Mouse (Mus musculus): ENCODE measurements around the gene Mtch1. TPM values are rescaled to one million over a fixed set of nuclear protein-coding genes. Genes with fewer than 3 reads are reported as not detected.

Gene Mtch1
- polyA plus RNA-seq, 1 experiment from 2014 or later: 316 TPM

DNA sequence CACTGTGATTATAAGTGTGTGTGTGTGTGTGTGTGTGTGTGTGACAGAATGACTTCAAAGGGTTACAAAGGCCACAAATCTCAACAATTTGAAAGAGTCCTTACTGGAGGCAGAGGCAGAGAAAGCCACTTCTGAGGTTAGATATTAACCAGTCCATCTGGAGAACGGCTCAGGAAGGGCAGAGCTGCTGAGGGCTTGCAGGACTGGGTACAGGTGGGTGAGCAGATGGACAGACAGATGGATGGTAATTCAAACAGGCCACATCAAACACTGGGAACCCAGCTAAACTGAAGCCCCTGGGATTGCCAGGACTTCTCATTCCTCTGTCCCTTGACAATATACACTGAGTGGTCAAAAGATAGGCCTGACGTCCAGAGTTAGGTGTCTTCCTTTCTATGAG is 1.3 kb upstream of the Mtch1 start:
- WGBS: 61% methylated on average over 2 of the region's 2 CpGs
- Histone ChIP-seq H3K27ac (ENCODE audit: low read length) (peak overlapping the region; percentile 98), H3K4me1 (ENCODE audit: insufficient read depth, low read length) (peaks cover 23% of the 10 kb centered on the region), H3K9ac (replicated peaks; ENCODE audit: low read length) (no peak overlapping the region), H3K4me2 (replicated peaks; ENCODE audit: low read depth, low read length) (no peak overlapping the region), H3K9me3 (ENCODE audit: low read length) (no peaks in the 10 kb centered on the region), H3K36me3 (ENCODE audit: insufficient read depth, low read length) (no peaks in the 10 kb centered on the region), H3K4me3 (ENCODE audit: low read length) (no peak overlapping the region), H3K27me3 (ENCODE audit: insufficient read depth, low read length) (no peaks in the 10 kb centered on the region)
- ATAC-seq (ENCODE audit: low FRiP score, low TSS enrichment): no peak

DNA sequence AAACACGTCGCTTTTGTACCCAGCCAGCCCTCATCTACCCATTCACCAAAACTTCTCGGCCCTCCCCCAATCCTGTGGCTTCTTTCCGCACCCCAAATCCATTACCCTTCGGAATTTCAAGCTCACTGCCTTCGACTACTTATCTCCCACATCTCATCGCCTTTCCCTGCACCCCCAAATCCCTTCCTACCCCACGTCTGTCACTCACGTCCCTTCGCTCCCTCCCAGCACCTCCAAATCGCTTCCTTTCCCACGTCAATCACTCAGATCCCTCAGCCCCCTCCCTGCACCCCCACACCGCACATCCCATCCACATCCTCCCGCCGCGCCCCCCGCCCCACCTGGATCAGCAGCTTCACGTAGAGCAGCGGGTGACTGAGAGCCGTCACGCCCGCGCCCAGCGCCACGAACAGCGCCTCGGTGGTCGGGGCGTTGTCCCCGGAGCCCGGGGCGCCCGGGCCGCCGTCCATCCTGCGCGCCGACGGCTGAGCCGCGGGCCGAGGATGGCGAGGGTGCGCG is 549 bp downstream of the Mtch1 start:
- H3K4me3 ChIP-seq (ENCODE audit: low read length): peak overlapping the region; percentile 88
- H3K9me3 ChIP-seq (ENCODE audit: low read length): no peaks in the 10 kb centered on the region
- peak overlapping the region; percentile 68 for H3K4me2 ChIP-seq (replicated peaks; ENCODE audit: low read depth, low read length)
- whole genome bisulfite sequencing: under 1% methylated on average over 44 of the region's 45 CpGs
- ATAC-seq (ENCODE audit: low FRiP score, low TSS enrichment): no peak
- peak overlapping the region; percentile 94 for H3K9ac ChIP-seq (replicated peaks; ENCODE audit: low read length)
- peak overlapping the region; percentile 98 for H3K27ac ChIP-seq (ENCODE audit: low read length)
- no peaks in the 10 kb centered on the region for H3K27me3 ChIP-seq (ENCODE audit: insufficient read depth, low read length)
- H3K36me3 ChIP-seq (ENCODE audit: insufficient read depth, low read length): 0 out of 2 replicates have a peak, but pooled peaks cover 4% of the 10 kb centered on the region
- peaks cover 32% of the 10 kb centered on the region for H3K4me1 ChIP-seq (ENCODE audit: insufficient read depth, low read length)

DNA sequence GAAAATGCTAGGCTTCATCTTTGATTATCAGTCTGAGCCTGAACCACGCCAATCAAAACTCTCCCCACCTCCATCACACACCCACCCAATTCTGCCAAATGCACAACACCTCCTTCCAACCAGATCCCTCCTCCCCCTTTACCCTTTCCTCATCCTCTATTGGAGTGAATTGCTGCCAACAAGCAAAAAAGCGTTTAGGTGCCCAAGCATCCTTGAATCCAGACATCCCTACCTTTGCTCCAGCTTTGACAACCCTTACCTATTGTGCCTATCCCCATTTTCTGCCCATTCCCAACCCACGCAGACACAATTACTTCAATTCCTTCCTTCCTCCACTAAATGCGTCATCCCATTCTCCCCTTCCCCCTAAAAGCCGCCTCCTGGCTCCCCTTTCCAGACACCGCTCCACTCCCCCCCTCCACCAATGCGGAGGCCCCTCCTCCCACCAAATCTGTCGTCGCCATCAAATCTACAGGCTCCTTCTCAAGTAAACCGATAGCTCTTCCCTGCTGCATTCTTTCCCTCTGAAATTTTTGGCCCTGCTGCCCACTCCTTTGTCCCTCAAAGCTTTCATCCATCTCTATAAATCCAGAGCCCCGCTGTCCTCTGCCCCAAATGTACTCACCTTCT is 1.1 kb downstream of the Mtch1 start:
- peak overlapping the region; percentile 88 for H3K4me3 ChIP-seq (ENCODE audit: low read length)
- H3K9ac ChIP-seq (replicated peaks; ENCODE audit: low read length): peak overlapping the region; percentile 94
- no peak for ATAC-seq (ENCODE audit: low FRiP score, low TSS enrichment)
- no peaks in the 10 kb centered on the region for H3K9me3 ChIP-seq (ENCODE audit: low read length)
- H3K4me2 ChIP-seq (replicated peaks; ENCODE audit: low read depth, low read length): peak overlapping the region; percentile 68
- H3K27ac ChIP-seq (ENCODE audit: low read length): peak overlapping the region; percentile 98
- H3K27me3 ChIP-seq (ENCODE audit: insufficient read depth, low read length): no peaks in the 10 kb centered on the region
- H3K36me3 ChIP-seq (ENCODE audit: insufficient read depth, low read length): 0 out of 2 replicates have a peak, but pooled peaks cover 4% of the 10 kb centered on the region
- WGBS: 5% methylated on average over 11 of the region's 11 CpGs
- H3K4me1 ChIP-seq (ENCODE audit: insufficient read depth, low read length): peaks cover 38% of the 10 kb centered on the region

DNA sequence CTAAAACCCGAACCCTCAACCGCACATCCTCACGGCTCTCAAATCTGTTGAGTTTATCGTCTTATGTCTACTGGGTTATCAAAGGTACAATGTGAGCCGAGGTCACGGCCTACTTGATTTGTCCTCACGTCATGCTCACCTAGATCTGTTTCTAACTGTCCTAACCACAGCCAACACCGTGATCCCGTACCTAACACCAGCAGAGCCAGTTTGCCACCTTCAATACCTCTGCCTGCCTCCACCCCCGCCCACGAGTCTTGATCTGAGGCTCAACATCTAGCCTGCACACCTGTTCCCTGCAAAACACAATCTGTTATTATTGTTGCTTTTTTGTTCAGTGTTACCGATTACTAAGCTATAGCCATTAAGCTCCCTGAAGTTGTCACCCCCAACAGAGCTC is 2.5 kb downstream of the Mtch1 start:
- no peak for ATAC-seq (ENCODE audit: low FRiP score, low TSS enrichment)
- WGBS: 94% methylated on average over 12 of the region's 12 CpGs
- H3K9ac ChIP-seq (replicated peaks; ENCODE audit: low read length): no peak overlapping the region
- H3K27ac ChIP-seq (ENCODE audit: low read length): no peak overlapping the region
- H3K4me3 ChIP-seq (ENCODE audit: low read length): no peak overlapping the region
- H3K9me3 ChIP-seq (ENCODE audit: low read length): no peaks in the 10 kb centered on the region
- H3K36me3 ChIP-seq (ENCODE audit: insufficient read depth, low read length): 0 out of 2 replicates have a peak, but pooled peaks cover 4% of the 10 kb centered on the region
- H3K4me1 ChIP-seq (ENCODE audit: insufficient read depth, low read length): peaks cover 51% of the 10 kb centered on the region
- H3K27me3 ChIP-seq (ENCODE audit: insufficient read depth, low read length): no peaks in the 10 kb centered on the region
- no peak overlapping the region for H3K4me2 ChIP-seq (replicated peaks; ENCODE audit: low read depth, low read length)

DNA sequence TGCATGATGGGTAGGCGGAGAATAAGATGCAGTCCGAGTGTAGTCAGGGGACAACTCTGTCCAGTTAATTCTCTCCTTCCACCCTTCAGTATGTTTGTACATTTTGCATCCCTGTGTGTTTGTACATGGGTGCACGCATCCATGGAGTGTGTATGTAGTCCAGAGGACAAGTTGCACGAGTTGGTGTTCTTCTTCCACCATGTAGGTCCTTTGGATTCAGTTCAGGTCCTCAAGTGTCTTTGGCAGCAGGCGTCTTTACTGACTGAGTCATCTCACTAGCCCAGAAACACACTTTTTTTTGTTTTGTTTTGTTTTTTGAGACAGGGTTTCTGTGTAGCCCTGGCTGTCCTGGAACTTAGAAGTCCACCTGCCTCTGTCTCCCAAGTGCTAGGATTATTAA is 4.5 kb downstream of the Mtch1 start:
- Histone ChIP-seq H3K4me3 (ENCODE audit: low read length) (no peak overlapping the region), H3K4me1 (ENCODE audit: insufficient read depth, low read length) (peaks cover 56% of the 10 kb centered on the region), H3K27ac (ENCODE audit: low read length) (no peak overlapping the region), H3K36me3 (ENCODE audit: insufficient read depth, low read length) (peaks cover 24% of the 10 kb centered on the region), H3K9ac (replicated peaks; ENCODE audit: low read length) (no peak overlapping the region), H3K4me2 (replicated peaks; ENCODE audit: low read depth, low read length) (no peak overlapping the region), H3K9me3 (ENCODE audit: low read length) (no peaks in the 10 kb centered on the region), H3K27me3 (ENCODE audit: insufficient read depth, low read length) (no peaks in the 10 kb centered on the region)
- WGBS: 83% methylated on average over 5 of the region's 5 CpGs
- ATAC-seq (ENCODE audit: low FRiP score, low TSS enrichment): no peak

DNA sequence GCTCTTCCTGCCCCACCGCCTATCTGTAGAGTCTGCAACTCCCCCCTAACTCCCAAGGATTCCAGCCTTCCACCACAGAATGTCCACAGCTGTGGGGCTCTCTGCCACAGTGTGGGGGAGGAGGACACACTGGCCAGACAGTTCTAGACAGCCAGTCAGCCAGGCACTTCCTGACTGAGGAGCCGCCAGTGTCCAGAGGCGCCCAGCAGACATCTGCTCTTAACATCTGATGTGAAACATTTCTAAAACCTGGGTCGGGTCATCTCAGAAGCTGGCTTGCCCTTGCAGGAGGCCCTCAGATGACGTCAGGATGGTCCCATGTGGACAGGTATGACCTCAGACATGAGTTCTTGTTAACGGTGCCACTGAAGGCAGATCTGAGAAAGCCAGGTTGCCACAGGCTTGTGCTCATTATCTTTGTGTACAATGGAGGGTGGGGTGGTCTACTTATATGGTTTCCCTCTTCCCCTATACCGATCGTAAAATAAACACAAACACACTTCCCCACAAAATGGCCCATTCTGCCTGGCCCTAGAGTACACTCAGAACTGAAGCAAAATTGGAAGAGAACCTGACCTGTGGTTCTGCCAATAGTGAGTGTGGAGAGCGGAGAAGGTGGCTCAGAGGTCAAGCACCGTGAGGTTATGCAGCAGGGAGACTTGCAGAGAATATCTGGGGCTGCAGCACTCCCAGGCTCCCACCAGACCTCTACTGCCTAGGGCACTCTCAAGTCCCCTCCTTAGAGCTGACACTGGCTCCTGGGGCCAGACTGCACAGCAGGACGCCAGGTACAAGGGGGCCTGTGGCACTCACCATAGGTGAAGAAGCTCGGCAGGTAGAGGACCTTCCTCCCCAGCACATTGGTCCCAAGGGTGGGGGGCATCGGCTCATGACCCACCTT is 5.5 kb downstream of the Mtch1 start:
- WGBS: 29% methylated on average over 13 of the region's 13 CpGs
- peak overlapping the region; percentile 89 for H3K27ac ChIP-seq (ENCODE audit: low read length)
- H3K9ac ChIP-seq (replicated peaks; ENCODE audit: low read length): 0 out of 2 replicates have a peak overlapping the region, but pooled peaks have one; percentile 41
- no peak overlapping the region for H3K4me3 ChIP-seq (ENCODE audit: low read length)
- H3K9me3 ChIP-seq (ENCODE audit: low read length): no peaks in the 10 kb centered on the region
- H3K4me2 ChIP-seq (replicated peaks; ENCODE audit: low read depth, low read length): peak overlapping the region; percentile 33; the same call in 1 of the 2 replicates
- peaks cover 54% of the 10 kb centered on the region for H3K4me1 ChIP-seq (ENCODE audit: insufficient read depth, low read length)
- H3K36me3 ChIP-seq (ENCODE audit: insufficient read depth, low read length): peaks cover 31% of the 10 kb centered on the region
- ATAC-seq (ENCODE audit: low FRiP score, low TSS enrichment): peak; percentile 87
- H3K27me3 ChIP-seq (ENCODE audit: insufficient read depth, low read length): no peaks in the 10 kb centered on the region

DNA sequence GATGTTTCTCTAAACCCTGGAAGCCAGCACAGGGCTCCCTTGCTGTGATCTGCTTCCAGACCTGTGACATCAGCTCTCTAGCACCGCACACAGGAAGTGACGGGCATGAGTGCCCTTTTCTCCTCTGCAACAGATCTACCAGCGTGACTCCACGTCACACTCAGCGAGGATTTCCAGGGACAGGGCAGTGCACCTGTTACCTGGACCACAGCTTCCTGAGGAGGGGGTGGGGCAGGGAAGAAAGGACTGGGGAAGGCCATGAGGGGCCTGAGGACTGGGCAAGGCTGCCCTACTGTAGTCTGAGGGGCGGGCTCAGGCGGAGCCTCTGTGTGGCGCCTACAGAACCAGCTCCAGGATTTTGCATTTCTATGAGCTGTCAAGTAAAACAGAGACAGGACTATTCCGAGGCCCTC is 6.1 kb downstream of the Mtch1 start:
- Histone ChIP-seq H3K27me3 (ENCODE audit: insufficient read depth, low read length) (no peaks in the 10 kb centered on the region), H3K9me3 (ENCODE audit: low read length) (no peaks in the 10 kb centered on the region), H3K4me1 (ENCODE audit: insufficient read depth, low read length) (peaks cover 54% of the 10 kb centered on the region), H3K4me3 (ENCODE audit: low read length) (0 out of 2 replicates have a peak overlapping the region, but pooled peaks have one; percentile 8), H3K27ac (ENCODE audit: low read length) (peak overlapping the region; percentile 89), H3K36me3 (ENCODE audit: insufficient read depth, low read length) (peaks cover 38% of the 10 kb centered on the region), H3K9ac (replicated peaks; ENCODE audit: low read length) (peak overlapping the region; percentile 41; the same call in 1 of the 2 replicates), H3K4me2 (replicated peaks; ENCODE audit: low read depth, low read length) (peak overlapping the region; percentile 33)
- 10% methylated on average over 9 of the region's 9 CpGs for WGBS
- peak; percentile 72 for ATAC-seq (ENCODE audit: low FRiP score, low TSS enrichment)

DNA sequence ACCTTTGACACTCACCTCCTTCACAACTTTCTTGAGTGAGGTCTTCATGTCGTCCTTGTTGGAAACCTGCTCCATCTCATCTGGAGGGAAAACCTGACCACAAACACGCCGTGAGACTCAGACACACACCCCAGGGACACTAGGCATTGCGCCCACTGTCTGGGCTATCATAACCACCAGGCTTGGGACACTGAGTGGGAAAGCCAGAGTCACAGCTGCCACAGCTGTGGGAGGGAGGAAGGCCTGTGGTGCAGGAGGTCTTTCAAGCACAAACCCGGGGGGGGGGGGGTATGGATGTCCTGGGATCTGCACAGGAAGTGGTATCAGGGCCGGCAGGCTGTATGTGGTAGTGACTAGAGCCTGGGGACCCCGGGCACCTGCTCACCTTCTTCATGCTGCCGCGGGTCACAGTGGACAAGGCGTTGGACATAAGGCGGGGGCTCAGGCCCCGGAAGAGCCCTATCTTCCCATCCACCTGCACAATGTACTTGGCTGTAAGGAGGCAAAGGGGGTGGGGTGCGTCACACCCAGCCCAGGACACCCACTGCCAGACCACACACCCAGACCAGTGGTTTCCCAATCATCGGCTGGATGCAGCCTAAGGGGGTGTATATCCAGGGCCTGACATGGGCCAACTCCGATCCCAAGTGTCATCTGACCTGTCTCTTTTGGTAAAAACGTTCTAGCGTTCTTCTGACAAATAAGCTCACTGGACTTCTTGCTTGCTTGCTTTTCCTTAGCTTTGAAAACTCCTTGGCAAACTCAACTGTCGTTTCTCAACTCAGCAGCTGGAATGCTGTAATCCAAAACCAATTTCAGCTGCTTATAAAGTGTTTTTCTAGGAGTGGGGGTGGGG is 7.1 kb downstream of the Mtch1 start:
- WGBS: 73% methylated on average over 18 of the region's 18 CpGs
- no peaks in the 10 kb centered on the region for H3K27me3 ChIP-seq (ENCODE audit: insufficient read depth, low read length)
- H3K9ac ChIP-seq (replicated peaks; ENCODE audit: low read length): no peak overlapping the region
- H3K4me2 ChIP-seq (replicated peaks; ENCODE audit: low read depth, low read length): no peak overlapping the region
- H3K4me3 ChIP-seq (ENCODE audit: low read length): no peak overlapping the region
- no peaks in the 10 kb centered on the region for H3K9me3 ChIP-seq (ENCODE audit: low read length)
- peaks cover 44% of the 10 kb centered on the region for H3K4me1 ChIP-seq (ENCODE audit: insufficient read depth, low read length)
- ATAC-seq (ENCODE audit: low FRiP score, low TSS enrichment): 0 out of 2 replicates have a peak, but pooled peaks have one; percentile 16
- peaks cover 48% of the 10 kb centered on the region for H3K36me3 ChIP-seq (ENCODE audit: insufficient read depth, low read length)
- peak overlapping the region; percentile 89 for H3K27ac ChIP-seq (ENCODE audit: low read length)

DNA sequence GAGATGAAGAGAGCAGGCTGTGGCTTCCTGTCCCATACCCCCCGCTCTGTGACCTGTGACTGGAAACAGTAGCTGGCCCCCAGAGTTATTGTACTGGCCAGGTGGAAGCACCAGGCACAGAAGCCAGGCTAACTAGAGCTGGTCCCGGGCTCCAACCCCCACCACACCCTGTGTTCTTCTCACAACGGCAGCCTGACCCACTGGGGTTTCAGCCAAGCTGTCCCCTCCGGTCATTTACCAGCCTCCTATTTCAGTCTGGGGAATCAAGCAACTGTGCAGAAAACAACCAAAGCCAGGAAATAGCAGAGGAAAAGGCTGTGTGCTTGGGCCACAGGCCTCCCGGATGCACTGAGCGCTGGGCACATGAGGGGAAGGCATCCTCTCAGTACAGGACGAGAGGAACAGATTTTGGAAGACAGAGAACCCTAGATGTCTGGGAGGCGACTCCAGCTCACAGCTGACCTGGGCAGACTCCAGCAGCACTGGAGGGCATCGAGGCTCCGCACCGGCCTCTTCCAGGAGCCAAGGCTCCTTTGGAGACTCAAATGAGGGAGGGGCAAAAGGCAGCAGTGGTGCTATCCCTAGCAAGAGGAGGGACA is 8.5 kb downstream of the Mtch1 start:
- Histone ChIP-seq H3K4me2 (replicated peaks; ENCODE audit: low read depth, low read length) (no peak overlapping the region), H3K9ac (replicated peaks; ENCODE audit: low read length) (peak overlapping the region; percentile 33; the same call in 1 of the 2 replicates), H3K4me1 (ENCODE audit: insufficient read depth, low read length) (peaks cover 38% of the 10 kb centered on the region), H3K4me3 (ENCODE audit: low read length) (no peak overlapping the region), H3K9me3 (ENCODE audit: low read length) (no peaks in the 10 kb centered on the region), H3K36me3 (ENCODE audit: insufficient read depth, low read length) (peaks cover 58% of the 10 kb centered on the region), H3K27ac (ENCODE audit: low read length) (peak overlapping the region; percentile 73), H3K27me3 (ENCODE audit: insufficient read depth, low read length) (no peaks in the 10 kb centered on the region)
- 63% methylated on average over 11 of the region's 11 CpGs for WGBS
- ATAC-seq (ENCODE audit: low FRiP score, low TSS enrichment): no peak

Data from kidney, embryonic 16.5 days (tissue).